Mouse (Mus musculus) frontal cortex, adult 2 months (tissue): ENCODE measurements at regions not wholly inside any gene's neighbourhood (a gene's known extent, or its start where the extent isn't known, plus 50 kb on each side); places are given as distances from the start of the nearest gene placed in this dataset.

Experiments
- DNase-seq, 2 experiments: peaks; one replicate each; pipeline ENCODE4 v3.0.0; 2022; ENCODE audit warnings: low spot score in 1 of 2; ENCODE audit errors: extremely low spot score in 1 of 2

GRCm38 (mm10) chr8:74500413-74501135 lies 372.4 kb upstream of the Isx start:
- DNase-seq: no peak

- DNase-seq: peak in 1 of 2 experiments; percentile 14
Observed at GRCm38 (mm10) chr8:74501291-74501690, 371.7 kb upstream of the Isx start.
